Mouse (Mus musculus): ENCODE results near the gene Ppp1r13b. TPM values are rescaled to one million over a fixed set of nuclear protein-coding genes. Genes with fewer than 3 reads are reported as not detected.

The Ppp1r13b gene
- total and polyA plus RNA-seq, 2 experiments from 2014 or later, result 11.2 to 18.2 TPM

DNA sequence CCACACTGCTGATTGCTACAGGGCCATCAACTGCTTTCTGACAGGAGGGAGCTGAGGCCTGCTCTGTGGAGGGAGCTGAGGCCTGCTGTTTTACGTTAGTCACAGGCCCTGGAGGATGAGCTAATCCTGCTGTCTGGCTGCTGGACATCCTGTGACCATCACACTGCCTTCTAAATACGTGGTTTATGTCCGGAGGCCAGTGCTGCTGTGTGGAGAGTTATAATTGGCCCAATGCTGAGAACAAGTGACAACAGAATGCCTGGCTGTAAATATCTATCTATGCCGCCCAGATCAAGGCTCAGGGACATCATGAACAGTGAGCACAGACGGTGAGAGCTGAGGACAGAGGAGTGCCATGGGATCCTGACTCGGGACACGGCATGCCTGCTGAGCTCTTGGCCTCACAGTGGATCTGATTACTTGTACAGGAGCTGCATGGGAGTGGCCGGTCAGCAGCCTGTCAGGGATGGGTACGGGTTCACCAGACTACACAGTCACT, 59.6 kb downstream of the Ppp1r13b start:
- DNase-seq (ENCODE audit: low spot score) (peak; percentile 17), ATAC-seq (ENCODE audit: insufficient read depth, low read depth) (peak; percentile 69)
- Histone ChIP-seq H3K9me3 (replicated peaks; ENCODE audit: control insufficient read depth, low read length) (no peaks in the 10 kb centered on the region), H3K4me3 (ENCODE audit: low read depth, low read length) (no peak overlapping the region), H3K4me1 (ENCODE audit: control insufficient read depth, insufficient read depth) (no peaks in the 10 kb centered on the region), H3K27me3 (ENCODE audit: control insufficient read depth, insufficient read depth, low read length) (no peaks in the 10 kb centered on the region), H3K27ac (ENCODE audit: low read depth) (0 out of 2 replicates have a peak overlapping the region, but pooled peaks have one; percentile 3), H3K9ac (replicated peaks; ENCODE audit: low read depth, low read length) (no peak overlapping the region), H3K36me3 (replicated peaks; ENCODE audit: control insufficient read depth, insufficient read depth, low read length) (peaks cover 12% of the 10 kb centered on the region), H3K4me2 (ENCODE audit: low read depth, low read length) (no peak overlapping the region)
- 32% methylated on average over 9 of the region's 9 CpGs for WGBS
- TF ChIP-seq CTCF (IDR thresholded peaks at IDR 0.05; ENCODE audit: low read depth) (no peak), EP300 (IDR thresholded peaks at IDR 0.05; ENCODE audit: low read depth) (no peak)

DNA sequence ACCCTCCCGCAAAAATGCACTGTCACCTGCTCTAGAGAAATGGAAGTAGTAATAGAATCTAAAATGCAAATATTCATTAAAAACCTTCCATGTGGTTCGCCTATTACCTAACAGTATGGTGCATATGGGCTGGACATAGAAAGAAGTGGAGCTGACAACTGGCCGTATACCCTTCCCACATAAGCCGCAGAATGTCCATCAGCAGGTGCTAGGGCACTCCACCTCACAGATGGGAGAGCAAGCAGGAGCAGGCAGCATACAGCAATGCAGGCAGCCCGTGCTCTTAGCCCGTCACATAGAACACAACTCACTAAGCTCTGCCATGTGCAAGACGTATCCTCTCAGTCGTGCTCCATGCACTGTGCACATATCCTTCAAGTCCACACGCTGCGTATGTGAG, 61.1 kb downstream of the Ppp1r13b start:
- peaks cover 25% of the 10 kb centered on the region for H3K36me3 ChIP-seq (replicated peaks; ENCODE audit: control insufficient read depth, insufficient read depth, low read length)
- H3K9ac ChIP-seq (replicated peaks; ENCODE audit: low read depth, low read length), result no peak overlapping the region
- 89% methylated on average over 10 of the region's 10 CpGs for WGBS
- no peak for DNase-seq (ENCODE audit: low spot score)
- TF ChIP-seq CTCF (IDR thresholded peaks at IDR 0.05; ENCODE audit: low read depth) (no peak), EP300 (IDR thresholded peaks at IDR 0.05; ENCODE audit: low read depth) (no peak)
- ATAC-seq (ENCODE audit: insufficient read depth, low read depth), result no peak
- H3K4me1 ChIP-seq (ENCODE audit: control insufficient read depth, insufficient read depth), result no peaks in the 10 kb centered on the region
- H3K4me3 ChIP-seq (ENCODE audit: low read depth, low read length), result no peak overlapping the region
- no peak overlapping the region for H3K4me2 ChIP-seq (ENCODE audit: low read depth, low read length)
- H3K27me3 ChIP-seq (ENCODE audit: control insufficient read depth, insufficient read depth, low read length), result no peaks in the 10 kb centered on the region
- no peak overlapping the region for H3K27ac ChIP-seq (ENCODE audit: low read depth)
- H3K9me3 ChIP-seq (replicated peaks; ENCODE audit: control insufficient read depth, low read length), result no peaks in the 10 kb centered on the region

DNA sequence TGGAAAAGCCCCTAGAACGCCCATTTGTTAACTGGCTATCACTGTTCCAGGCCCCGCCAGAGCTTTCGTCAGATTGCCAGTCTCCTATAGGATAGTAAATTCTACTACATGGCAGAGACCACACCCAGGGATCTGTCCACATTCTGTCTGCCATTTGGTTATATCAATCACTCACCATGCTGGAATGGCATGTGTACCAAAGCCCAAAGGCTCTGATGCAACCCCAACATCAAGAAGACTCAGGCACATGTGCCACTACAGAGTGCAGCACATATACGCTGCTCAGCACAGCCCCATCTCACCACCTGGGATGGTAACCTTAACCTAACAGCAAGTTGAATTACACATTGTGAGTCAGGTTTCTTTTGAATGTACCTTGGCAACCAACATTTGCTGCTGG, 62.0 kb downstream of the Ppp1r13b start:
- no peak for ATAC-seq (ENCODE audit: insufficient read depth, low read depth)
- TF ChIP-seq EP300 (IDR thresholded peaks at IDR 0.05; ENCODE audit: low read depth) (no peak), CTCF (IDR thresholded peaks at IDR 0.05; ENCODE audit: low read depth) (no peak)
- H3K36me3 ChIP-seq (replicated peaks; ENCODE audit: control insufficient read depth, insufficient read depth, low read length), result peaks cover 33% of the 10 kb centered on the region
- no peaks in the 10 kb centered on the region for H3K27me3 ChIP-seq (ENCODE audit: control insufficient read depth, insufficient read depth, low read length)
- no peak for DNase-seq (ENCODE audit: low spot score)
- no peaks in the 10 kb centered on the region for H3K4me1 ChIP-seq (ENCODE audit: control insufficient read depth, insufficient read depth)
- H3K27ac ChIP-seq (ENCODE audit: low read depth), result no peak overlapping the region
- H3K4me2 ChIP-seq (ENCODE audit: low read depth, low read length), result no peak overlapping the region
- H3K9ac ChIP-seq (replicated peaks; ENCODE audit: low read depth, low read length), result no peak overlapping the region
- WGBS, result 92% methylated on average over 4 of the region's 4 CpGs
- no peaks in the 10 kb centered on the region for H3K9me3 ChIP-seq (replicated peaks; ENCODE audit: control insufficient read depth, low read length)
- no peak overlapping the region for H3K4me3 ChIP-seq (ENCODE audit: low read depth, low read length)

DNA sequence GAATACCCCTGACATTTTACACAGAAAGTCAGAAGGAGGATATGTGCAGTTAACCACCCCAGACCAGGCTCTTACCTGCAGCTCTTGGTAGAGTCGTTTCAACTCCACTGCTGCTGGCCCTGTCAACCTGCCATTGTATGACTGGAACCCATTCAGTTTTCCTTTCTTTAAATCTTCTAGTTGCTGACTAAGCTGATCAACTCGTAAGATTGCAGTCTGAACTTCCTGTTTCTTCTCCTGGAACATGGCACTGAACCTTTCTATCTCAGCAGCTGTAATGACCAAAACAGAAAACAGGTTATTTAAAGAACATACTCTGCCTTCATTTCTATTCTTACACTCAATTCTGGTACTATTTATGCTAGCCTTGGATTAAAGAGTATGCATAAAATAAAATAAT, 64.4 kb downstream of the Ppp1r13b start:
- no peak for ATAC-seq (ENCODE audit: insufficient read depth, low read depth)

DNA sequence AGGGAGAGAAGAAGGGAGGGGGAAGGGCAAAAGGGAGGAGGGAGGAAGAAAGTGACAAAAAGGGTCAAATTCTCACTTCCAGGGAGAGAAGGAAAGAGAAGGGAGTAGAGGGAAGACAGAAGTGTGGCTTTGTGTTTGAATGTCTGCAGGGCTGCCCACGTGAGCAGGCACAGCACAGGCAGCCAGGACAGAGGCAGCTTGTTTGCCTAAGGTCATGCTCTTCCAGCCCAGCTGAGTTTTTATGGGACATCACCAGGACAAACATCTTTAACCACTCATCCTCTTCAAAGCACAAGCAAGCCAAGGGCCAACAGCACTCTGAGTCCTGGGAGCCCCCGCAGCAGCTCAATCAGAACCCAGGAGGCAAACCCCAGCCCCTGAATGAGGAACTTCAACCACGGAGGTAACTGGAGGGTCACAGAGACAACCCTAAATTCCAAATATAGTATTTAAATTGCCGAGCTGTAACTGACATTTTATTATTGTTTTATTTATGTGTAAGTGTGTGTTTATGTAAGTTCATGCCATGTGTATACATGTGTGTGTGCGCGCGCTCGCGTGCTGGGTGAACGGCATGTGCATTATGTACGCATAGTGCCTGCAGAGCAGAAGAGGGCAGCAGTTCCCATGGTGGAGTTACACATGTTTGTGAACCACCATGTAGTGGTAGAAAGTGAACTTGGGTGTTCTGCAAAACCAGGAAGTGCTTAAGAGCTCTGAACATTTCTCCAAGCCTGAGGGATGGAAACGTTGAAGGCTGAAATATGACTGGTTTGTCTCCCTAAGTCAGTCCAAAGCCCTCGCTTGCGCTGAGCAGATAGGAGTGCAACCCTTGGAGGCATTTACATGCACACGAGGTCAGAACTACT, 65.1 kb downstream of the Ppp1r13b start:
- H3K36me3 ChIP-seq (replicated peaks; ENCODE audit: control insufficient read depth, insufficient read depth, low read length), result peaks cover 64% of the 10 kb centered on the region
- DNase-seq (ENCODE audit: low spot score) (no peak), ATAC-seq (ENCODE audit: insufficient read depth, low read depth) (no peak)
- no peak overlapping the region for H3K9ac ChIP-seq (replicated peaks; ENCODE audit: low read depth, low read length)
- H3K4me2 ChIP-seq (ENCODE audit: low read depth, low read length), result no peak overlapping the region
- no peaks in the 10 kb centered on the region for H3K27me3 ChIP-seq (ENCODE audit: control insufficient read depth, insufficient read depth, low read length)
- no peaks in the 10 kb centered on the region for H3K9me3 ChIP-seq (replicated peaks; ENCODE audit: control insufficient read depth, low read length)
- no peaks in the 10 kb centered on the region for H3K4me1 ChIP-seq (ENCODE audit: control insufficient read depth, insufficient read depth)
- H3K4me3 ChIP-seq (ENCODE audit: low read depth, low read length), result no peak overlapping the region
- H3K27ac ChIP-seq (ENCODE audit: low read depth), result no peak overlapping the region
- TF ChIP-seq EP300 (IDR thresholded peaks at IDR 0.05; ENCODE audit: low read depth), result no peak
- no peak for TF ChIP-seq CTCF (IDR thresholded peaks at IDR 0.05; ENCODE audit: low read depth)
- WGBS, result 83% methylated on average over 15 of the region's 15 CpGs

More for the DNA sequence above, 64.4 kb downstream of the Ppp1r13b start:
- H3K4me1 ChIP-seq (ENCODE audit: control insufficient read depth, insufficient read depth), result no peaks in the 10 kb centered on the region
- 45% methylated on average over 2 of the region's 2 CpGs for WGBS
- H3K4me2 ChIP-seq (ENCODE audit: low read depth, low read length), result no peak overlapping the region
- H3K9me3 ChIP-seq (replicated peaks; ENCODE audit: control insufficient read depth, low read length), result no peaks in the 10 kb centered on the region
- H3K27ac ChIP-seq (ENCODE audit: low read depth), result no peak overlapping the region
- DNase-seq (ENCODE audit: low spot score), result no peak
- H3K27me3 ChIP-seq (ENCODE audit: control insufficient read depth, insufficient read depth, low read length), result no peaks in the 10 kb centered on the region
- H3K4me3 ChIP-seq (ENCODE audit: low read depth, low read length), result no peak overlapping the region
- H3K9ac ChIP-seq (replicated peaks; ENCODE audit: low read depth, low read length), result no peak overlapping the region
- peaks cover 57% of the 10 kb centered on the region for H3K36me3 ChIP-seq (replicated peaks; ENCODE audit: control insufficient read depth, insufficient read depth, low read length)
- TF ChIP-seq CTCF (IDR thresholded peaks at IDR 0.05; ENCODE audit: low read depth) (no peak), EP300 (IDR thresholded peaks at IDR 0.05; ENCODE audit: low read depth) (no peak)
